Mouse (Mus musculus) CD4-positive helper T cell, adult 2 months (primary cell): ENCODE results near the gene Krtap5-3.
"Not testable (repeated sequence)": the region's sequence is repeated elsewhere in the genome, so short reads cannot be mapped to it uniquely, and the experiment has no call there.

ENCODE experiments used
- DNase-seq: peaks from one replicate; pipeline ENCODE4 v3.0.0-alpha.2; 2012; ENCODE audit warnings: low read depth, missing footprints, low spot score

Krtap5-3 gene

DNA sequence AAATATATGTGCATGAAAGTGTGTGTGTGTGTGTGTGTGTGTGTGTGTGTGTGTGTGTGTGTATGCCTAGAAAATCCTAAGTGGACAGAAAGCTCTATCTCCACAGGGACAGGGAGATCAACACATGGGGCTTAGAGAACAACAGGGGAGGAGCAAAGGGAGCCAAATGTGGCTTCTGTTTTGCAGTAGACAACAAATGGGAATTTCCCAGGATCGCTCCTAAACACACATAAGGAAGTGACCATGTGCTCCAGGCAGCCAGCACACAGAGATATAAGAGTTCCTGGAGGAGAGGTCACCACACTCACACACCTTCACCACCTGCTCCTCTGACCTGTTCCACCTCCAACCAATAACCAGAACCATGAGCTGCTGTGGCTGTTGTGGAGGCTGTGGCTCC is at the start of gene Krtap5-3:
Krtap5-3 (plus strand) TSS at position 301 of the 400 bp plus-strand sequence.
- DNase-seq = no peak

DNA sequence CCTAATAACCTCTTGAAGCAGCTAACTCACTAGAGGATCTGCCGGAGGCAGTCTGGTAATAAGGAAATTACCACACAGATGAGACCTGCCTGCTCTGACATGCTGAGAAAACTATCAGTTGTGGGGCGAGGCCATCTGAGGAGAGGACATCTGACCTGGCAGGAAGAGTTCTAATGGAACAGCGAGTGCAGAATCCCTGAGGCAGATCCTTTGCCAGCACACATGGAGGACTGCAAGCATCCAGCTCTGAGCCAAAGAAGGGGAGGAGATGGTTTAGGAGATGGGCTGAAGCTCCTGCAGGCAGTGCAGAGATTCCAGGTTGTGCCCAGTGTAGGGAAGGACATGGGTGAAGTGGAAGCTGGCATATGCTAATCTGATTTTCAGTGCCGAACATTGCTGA is 49.0 kb upstream of the Krtap5-3 start:
- no peak for DNase-seq

DNA sequence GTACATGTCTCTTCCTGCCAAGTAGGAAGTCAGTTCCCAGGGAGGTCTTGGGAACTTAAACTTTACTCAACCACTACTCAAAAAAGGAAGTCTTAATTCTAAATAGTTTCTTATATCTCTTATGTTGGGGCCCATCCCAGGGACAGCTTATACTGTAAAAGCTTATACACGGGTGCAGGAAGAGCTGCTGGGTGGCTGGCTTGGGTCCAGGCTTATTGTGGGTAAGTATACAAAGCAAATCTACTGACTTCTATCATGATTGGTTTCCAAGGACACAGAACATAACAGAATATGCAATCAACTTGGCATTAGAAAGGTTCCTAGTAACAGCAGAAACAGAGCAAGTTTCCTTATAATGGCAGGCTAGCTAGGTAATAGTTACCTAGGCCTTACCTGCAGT is 45.9 kb upstream of the Krtap5-3 start:
- no peak for DNase-seq

DNA sequence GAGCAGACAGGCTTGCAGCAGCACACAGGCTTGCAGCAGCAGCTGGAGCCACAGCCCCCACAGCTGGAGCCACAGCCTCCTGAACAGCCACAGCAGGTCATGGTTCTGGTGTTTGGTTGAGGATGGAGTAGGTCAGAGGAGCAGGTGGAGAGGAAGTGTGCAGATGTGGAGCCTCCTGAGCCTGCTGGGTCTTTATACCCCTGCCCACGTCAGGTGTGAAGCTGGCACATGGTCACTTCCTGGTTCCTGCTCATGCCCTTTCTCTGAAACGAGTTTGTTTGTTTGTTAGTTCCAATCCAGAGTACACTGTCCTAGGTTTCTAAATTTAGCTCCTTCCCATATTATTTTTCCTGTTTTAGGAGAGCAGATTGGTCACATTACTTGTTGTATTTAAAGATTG is 44.2 kb upstream of the Krtap5-3 start, which contains the start of gene Gm29735:
Gm29735 (minus strand) TSS at position 101 of the 400 bp plus-strand sequence.
- DNase-seq = not testable (repeated sequence)

DNA sequence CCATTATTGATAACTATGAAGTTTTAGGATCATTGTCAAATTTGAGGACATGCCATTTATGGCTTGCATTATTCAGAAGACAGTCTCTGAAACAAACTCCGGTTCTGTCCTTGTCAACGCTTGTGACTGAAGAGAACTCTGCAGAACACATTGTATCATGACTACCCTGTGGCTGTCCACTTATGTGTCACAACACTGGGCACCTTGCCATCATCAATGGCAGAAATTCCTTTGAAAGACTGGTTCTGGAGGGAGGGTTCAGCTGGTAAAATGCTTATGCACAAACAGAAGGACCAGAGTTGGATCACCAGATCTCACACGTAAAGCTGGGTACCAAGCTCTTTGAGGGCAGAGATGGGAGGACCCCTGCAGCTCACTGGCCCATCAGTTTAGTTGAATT is 41.8 kb upstream of the Krtap5-3 start:
- DNase-seq = no peak

DNA sequence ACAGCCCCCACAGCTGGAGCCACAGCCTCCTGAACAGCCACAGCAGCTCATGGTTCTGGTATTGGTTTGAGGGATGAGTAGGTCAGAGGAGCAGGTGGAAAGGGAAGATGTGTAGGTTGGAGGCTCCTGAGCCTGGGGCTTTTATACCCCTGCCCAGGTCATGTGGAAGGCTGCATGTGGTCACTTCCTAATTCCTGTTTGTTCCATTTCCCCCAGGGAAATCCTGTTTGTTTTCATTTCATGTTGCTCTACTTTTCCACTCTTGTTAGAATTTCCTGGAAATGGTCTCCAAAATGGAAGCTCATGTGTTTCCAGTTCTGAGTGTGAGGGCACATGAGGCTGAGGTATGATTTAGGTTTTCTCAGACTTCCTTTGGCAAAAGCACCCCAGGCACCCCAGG is 35.5 kb upstream of the Krtap5-3 start, which contains the start of gene Gm4553:
Gm4553 (minus strand) TSS at position 101 of the 400 bp plus-strand sequence.
- not testable (repeated sequence) for DNase-seq

DNA sequence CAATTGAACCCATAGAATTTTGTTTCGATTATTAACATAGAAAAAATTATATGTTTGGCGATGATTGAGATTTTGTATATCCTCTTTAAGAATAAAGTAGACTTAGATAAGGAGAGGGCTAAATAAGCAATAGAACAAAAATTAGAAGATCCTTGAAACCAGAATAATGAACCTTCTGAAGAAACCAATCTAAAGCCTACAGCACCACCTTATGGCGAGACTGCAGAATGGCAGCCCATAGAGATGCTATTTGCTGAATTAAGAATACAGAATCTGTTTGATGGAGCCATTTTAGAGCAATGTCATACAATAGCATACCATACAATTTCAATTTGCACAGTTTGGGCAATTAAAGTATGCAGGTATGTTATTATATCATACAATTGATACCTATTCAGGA is 31.3 kb upstream of the Krtap5-3 start:
- peak; percentile 17 for DNase-seq

DNA sequence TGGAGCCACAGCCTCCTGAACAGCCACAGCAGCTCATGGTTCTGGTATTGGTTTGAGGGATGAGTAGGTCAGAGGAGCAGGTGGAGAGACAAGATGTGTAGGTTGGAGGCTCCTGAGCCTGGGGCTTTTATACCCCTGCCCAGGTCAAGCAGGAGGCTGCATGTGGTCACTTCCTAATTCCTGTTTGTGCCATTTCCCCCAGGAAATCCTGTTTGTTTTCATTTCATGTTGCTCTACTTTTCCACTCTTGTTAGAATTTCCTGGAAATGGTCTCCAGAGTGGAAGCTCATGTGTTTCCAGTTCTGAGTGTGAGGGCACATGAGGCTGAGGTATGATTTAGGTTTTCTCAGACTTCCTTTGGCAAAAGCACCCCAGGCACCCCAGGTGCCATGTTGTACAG is 25.3 kb upstream of the Krtap5-3 start, which contains the start of gene Krtap5-2:
Krtap5-2 (minus strand) TSS at position 101 of the 400 bp plus-strand sequence.
- DNase-seq = not testable (repeated sequence)

DNA sequence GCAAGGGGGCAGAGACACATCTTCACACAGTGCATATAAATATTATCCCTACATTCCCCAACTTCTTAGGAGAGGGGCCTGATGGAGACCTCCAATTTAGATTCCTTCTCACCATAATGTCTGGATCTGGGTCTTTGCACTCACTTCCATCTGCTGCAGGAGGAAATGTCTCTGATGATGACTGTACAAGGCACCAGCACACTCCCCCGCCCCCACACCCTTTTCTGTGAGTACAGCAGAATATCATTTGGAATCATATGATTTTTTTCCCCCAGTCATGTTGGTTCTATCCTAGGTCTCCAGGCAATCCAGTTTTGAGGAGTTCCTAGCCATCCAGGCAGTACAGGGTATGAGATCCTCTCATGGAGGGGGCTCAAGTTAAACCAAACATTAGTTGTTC is 22.5 kb upstream of the Krtap5-3 start:
- no peak for DNase-seq

DNA sequence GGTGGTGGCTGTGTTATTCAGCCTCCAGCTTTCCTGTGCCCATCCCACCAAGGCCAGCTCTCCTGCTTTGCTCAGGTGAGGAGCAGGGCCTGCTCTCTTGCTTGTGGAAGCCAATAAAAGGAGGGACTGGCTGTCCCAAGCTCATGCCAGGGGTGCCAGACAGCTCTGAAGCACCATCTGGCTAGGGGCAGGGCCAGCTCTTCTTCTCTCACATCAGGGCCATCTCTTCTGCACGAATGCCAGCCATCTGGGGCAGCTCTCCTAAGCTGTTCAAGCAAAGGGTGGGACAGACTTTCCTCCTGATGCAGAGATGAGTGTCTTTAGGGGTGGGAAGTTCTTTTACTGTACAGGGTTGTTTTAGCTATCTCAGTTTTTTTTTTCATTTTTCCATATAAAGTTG is 20.1 kb upstream of the Krtap5-3 start:
- DNase-seq = no peak

DNA sequence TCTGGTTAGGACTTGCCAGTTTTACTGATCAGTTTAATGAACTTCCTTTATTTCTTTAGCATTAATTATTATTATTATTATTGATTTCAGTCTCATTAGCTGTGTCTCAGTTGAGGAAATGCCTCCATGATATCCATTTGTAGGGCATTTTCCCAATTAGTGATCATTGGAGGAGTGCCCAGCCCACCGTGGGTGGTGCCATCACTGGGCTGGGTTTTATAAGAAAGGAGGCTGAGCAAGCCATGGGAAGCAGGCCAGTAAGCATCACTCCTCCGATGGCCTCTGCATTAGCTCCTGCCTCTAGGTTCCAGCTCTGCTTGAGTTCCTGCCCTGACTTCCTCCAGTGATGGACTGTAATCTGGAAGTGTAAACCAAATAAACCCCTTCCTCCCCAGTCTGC is 13.0 kb upstream of the Krtap5-3 start:
- DNase-seq = no peak

DNA sequence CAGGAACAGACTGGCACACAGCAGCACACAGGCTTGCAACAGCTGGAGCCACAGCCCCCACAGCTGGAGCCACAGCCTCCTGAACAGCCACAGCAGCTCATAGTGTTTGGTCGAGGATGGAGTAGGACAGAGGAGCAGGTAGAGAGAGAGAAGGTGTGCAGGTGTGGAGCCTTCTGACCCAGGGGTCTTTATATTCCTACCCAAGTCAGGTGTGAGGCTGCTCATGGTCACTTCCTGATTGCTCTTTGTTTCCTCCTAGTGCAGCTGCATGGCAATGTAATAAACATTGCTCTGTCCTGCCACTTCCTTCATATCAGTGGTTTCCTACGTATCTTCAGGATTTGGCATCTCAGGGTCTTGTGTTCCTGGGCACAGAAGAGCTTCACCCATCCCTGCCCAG is 10.9 kb upstream of the Krtap5-3 start, which contains the start of gene Gm10153:
Gm10153 (minus strand) TSS at position 101 of the 400 bp plus-strand sequence.
- no peak for DNase-seq

DNA sequence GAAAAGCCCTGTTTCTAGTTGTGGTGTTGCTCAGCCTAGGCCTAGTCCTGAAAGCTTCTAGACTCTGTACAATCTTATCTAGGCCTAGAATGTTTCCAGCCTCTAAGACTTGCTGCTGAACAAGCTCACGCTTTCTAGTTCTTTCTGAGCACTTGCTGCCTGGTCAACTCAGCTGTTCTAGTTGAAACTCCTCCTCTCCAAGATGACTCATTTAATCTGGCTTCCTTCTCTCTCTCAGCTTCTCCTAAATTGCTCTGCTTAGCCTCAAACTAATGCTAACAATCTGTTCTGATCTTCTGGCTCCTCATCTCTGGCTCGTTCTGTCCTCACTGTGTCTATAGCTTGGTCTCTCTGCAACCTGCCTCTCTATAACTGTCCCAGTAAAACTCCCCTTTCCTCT is 2.4 kb upstream of the Krtap5-3 start:
- DNase-seq = no peak

DNA sequence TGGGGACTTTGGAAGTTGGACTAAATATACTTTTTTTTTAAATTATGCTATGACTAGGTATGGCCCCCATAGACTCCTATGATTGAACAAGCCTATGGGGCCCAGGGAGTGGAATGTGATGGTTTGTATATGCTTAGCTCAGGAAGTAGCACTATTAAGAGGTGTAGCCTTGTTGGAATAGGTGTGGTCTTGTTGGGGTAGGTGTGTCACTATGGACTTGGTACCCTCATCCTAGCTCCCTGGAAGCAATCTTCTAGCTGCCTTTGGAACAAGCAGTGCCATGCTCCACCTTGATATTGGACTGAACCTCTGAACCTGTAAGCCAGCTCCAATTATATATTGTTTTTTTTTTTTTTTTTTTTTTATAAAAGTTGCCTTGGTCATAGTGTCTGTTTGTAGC is 4.3 kb downstream of the Krtap5-3 start:
- DNase-seq = no peak

DNA sequence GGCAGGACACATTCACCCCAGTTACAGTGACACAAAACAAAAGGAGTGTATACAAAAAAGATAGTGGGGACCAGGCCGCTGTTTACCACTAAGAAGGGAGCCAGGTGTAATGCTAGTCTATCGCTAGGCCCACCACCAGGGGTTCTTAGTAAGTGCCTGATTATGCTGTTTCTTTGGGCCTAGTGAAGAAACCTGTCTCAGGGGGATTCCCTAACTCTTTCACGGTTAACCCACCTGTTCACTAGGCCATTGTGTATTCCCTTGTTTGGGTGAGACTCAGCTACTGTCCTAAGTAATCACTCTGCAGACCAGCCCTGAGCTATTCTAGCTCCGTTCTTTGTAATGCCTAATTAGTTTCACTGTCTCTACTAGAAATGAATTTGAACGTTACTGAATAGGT is 5.7 kb downstream of the Krtap5-3 start:
- DNase-seq = not testable (repeated sequence)

DNA sequence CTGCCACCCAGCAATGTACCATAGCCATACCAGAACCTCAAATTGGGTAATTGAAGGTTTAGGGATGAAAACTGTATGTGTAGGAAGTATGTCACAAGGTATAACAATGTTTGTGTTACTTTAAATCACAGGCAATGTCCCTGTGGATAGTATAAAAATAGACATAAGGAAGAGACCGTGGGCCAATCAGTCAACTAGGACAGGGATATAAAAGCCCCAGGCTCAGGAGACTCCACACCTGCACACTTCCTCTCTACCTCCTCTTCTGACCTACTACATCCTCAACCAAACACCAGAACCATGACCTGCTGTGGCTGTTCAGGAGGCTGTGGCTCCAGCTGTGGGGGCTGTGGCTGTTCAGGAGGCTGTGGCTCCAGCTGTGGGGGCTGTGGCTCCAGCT is 10.4 kb downstream of the Krtap5-3 start, which contains the start of gene Gm7579:
Gm7579 (plus strand) TSS at position 301 of the 400 bp plus-strand sequence.
- DNase-seq = no peak

DNA sequence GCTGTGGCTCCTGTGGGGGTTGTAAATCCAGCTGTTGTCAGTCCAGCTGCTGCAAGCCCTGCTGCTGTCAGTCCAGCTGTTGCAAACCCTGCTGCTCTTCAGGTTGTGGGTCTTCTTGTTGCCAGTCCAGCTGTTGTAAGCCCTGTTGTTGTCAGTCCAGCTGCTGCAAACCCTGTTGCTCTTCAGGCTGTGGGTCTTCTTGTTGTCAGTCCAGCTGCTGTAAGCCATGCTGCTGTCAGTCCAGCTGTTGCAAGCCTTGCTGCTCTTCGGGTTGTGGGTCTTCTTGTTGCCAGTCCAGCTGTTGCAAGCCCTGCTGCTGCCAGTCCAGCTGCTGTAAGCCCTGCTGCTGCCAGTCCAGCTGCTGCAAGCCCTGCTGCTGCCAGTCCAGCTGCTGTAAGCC is 11.0 kb downstream of the Krtap5-3 start:
- not testable (repeated sequence) for DNase-seq

DNA sequence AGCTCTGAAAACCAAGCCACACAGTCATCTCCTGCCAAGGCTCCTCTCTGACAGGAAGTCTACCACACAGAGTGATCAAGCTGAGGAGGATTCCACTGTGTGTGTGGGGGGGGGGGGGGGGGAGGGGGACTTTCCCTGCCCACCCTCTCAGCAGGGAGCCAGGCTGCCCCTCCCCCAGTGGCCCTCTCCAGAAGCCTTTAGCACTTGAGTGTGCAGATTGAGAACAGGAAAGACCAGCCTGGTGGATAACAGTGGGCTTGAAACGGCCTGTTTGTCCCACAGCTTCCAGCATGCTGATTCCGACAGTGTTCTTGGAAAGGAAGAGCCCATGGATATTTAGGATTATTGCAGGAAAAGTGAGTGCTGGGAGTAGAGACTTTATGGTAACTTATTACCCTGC is 23.4 kb downstream of the Krtap5-3 start:
- no peak for DNase-seq

DNA sequence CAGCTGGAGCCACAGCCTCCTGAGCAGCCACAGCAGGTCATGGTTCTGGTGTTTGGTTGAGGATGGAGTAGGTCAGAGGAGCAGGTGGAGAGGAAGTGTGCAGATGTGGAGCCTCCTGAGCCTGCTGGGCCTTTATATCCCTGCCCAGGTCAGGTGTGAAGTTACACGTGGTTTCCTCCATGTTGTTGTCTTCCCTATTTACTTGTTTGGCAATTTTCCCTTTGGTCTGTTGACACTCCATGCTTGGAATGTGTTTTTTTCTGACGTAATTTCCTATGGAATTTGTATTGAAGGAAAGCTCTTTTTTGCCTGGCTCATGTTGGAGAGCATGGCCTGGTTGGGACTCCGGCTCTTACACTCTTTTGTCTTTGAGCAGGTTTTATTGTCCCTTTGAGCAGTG is 28.7 kb downstream of the Krtap5-3 start, which contains the start of gene Krtap5-5:
Krtap5-5 (minus strand) TSS at position 101 of the 400 bp plus-strand sequence.
- not testable (repeated sequence) for DNase-seq

DNA sequence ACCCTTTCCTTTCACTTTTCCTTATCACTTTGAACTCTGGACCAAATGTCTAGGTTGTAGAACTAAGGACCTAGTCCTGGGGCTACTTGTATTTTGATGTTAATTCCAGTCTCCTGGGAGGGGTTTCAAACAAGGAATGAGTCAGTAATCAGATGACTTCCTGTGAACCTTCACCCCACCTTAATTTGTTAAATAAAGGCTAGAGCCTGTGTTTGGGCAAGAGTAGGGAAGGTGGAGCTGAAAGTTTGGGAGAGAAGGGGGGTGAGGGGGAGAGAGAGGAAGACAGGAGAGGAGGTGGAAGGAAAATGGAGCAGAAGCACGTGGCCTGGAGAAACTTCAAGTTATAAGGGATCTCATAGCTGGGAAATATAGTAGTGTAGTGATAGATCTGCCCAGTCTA is 30.4 kb downstream of the Krtap5-3 start:
- DNase-seq = no peak

DNA sequence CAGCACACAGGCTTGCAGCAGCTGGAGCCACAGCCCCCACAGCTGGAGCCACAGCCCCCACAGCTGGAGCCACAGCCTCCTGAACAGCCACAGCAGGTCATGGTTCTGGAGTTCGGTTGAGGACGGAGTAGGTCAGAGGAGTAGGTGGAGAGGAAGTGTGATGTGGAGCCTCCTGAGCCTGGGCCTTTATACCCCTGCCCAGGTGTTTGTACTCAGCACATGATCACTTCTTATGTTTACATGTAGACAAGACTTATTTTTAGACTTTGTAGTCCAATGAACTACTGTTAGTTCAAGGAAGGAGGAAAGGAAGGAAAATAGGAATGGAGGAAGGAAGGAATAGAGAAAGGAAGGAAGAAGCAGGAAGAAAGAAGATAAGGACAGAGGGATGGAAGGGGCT is 39.8 kb downstream of the Krtap5-3 start, which contains the start of gene Gm40460:
Gm40460 (minus strand) TSS at position 101 of the 400 bp plus-strand sequence.
- no peak for DNase-seq

DNA sequence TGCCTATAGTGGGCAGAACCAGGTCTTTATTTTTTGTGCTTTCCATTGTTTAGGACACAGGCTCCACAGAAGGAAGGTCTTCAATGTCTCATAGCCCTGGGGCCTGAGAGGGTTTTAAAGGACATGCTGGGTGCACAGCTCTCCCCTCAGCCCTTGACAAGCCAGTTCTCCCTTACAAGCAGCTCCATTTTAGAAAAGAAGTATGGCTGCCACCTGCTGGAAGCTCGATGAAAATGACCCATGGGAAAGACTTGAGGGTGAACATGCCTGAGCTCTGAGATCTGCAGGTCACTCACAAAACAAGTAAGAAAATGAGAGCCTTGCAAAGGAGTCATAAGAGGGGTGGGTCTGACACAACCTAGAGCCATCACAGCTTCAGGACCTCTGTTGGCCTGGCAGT is 48.7 kb downstream of the Krtap5-3 start:
- peak; percentile 7 for DNase-seq
